Mouse (Mus musculus) olfactory bulb, adult 2 months (tissue): ENCODE data around the gene Rnf150. TPM values are rescaled to one million over a fixed set of nuclear protein-coding genes. Genes with fewer than 3 reads are reported as not detected.

Experiments
- H3K27ac ChIP-seq: fragments of 200-500 bp; 2 replicates; pipeline ENCODE4 v1.5.1; 2012; ENCODE audit warnings: low read depth, low read length; ENCODE audit not compliant: insufficient read depth
- H3K4me1 ChIP-seq: fragments of 200-500 bp; 2 replicates; pipeline ENCODE4 v1.6.1; 2012; ENCODE audit warnings: low read length; ENCODE audit not compliant: control insufficient read depth, insufficient read depth
- H3K4me3 ChIP-seq: fragments of 200-500 bp; 2 replicates; pipeline ENCODE4 v1.5.1; 2012; ENCODE audit warnings: mild to moderate bottlenecking, low read depth, low read length, moderate library complexity; ENCODE audit not compliant: insufficient read depth
- CTCF ChIP-seq: fragments of 200-500 bp; IDR thresholded peaks from 2 replicates; pipeline ENCODE4 v1.5.1; 2012; ENCODE audit warnings: low read depth, mild to moderate bottlenecking, low read length, moderate library complexity; ENCODE audit not compliant: insufficient read depth
- POLR2A ChIP-seq: fragments of 200-500 bp; IDR thresholded peaks from 2 replicates; pipeline ENCODE4 v1.6.1; 2012; ENCODE audit warnings: mild to moderate bottlenecking, low read depth, low read length, moderate library complexity; ENCODE audit not compliant: insufficient read depth
- WGBS: fragments of 180-500 bp; shearing (Covaris S2); methylation state at CpG from one replicate; pipeline ENCODE4 v1.1.7; 2018; 5-methylcytosine and 5-hydroxymethylcytosine counted together
- polyA plus RNA-seq: library from polyadenylated mRNA; stranded (reverse); fragments of >200 nt; gene quantifications from 2 replicates; pipeline ENCODE4 v1.2.4, GENCODE M21; 2012; ENCODE audit warnings: low replicate concordance; ENCODE audit not compliant: missing spikeins, insufficient read depth, insufficient read length

Rnf150 gene
- polyA plus RNA-seq, 1 experiment, result not detected

DNA sequence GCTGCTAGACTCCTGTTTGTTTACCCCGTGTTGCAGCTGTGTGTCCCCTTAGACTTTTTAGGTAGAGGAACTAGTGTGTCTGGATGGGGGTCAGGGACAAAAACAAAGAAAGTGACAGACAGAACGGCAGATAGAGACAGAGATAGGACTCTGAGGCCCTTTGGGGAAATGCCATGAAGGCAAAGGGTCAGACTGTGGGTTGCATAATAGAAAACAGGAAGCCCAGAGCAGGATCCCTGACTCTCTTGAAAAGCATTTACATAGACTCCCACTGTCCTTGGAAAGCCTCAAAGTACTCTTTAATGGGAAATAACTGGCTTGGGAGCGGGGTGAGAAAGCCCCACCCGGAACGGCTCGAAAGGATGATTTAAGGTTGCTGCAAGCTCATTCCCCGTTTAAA, 246.6 kb downstream of the Rnf150 start:
- TF ChIP-seq POLR2A (no peak), CTCF (no peak)
- 80% methylated on average over 7 of the region's 7 CpGs for WGBS
- Histone ChIP-seq H3K27ac (no peak overlapping the region), H3K4me3 (no peak overlapping the region), H3K4me1 (no peaks in the 10 kb centered on the region)

DNA sequence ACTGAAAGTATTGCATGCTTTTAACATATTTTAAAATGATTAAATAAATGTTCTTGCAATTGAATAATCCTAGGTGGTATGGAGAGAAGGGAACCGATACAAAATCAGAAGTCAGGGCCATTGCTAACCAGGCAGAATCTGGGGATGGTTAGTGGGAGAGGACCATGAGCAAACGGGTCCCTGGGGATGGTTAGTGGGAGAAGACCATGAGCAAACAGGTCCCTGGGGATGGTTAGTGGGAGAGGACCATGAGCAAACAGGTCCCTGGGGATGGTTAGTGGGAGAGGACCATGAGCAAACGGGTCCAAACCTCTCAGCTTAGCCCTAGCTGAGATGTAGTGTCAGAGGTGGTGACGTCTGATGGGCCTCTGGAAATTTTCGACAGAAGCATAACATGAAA, 247.0 kb downstream of the Rnf150 start:
- TF ChIP-seq CTCF (no peak), POLR2A (no peak)
- no peak overlapping the region for H3K4me3 ChIP-seq
- whole genome bisulfite sequencing, result 88% methylated on average over 5 of the region's 5 CpGs
- no peaks in the 10 kb centered on the region for H3K4me1 ChIP-seq
- H3K27ac ChIP-seq, result no peak overlapping the region

- no peak overlapping the region for H3K27ac ChIP-seq
- H3K4me3 ChIP-seq, result no peak overlapping the region
- no peaks in the 10 kb centered on the region for H3K4me1 ChIP-seq
- WGBS, result 57% methylated on average over 2 of the region's 2 CpGs
- TF ChIP-seq POLR2A (no peak), CTCF (no peak)
Measured at GRCm38 (mm10) chr8:83135086-83135485, 271.9 kb downstream of the Rnf150 start.

DNA sequence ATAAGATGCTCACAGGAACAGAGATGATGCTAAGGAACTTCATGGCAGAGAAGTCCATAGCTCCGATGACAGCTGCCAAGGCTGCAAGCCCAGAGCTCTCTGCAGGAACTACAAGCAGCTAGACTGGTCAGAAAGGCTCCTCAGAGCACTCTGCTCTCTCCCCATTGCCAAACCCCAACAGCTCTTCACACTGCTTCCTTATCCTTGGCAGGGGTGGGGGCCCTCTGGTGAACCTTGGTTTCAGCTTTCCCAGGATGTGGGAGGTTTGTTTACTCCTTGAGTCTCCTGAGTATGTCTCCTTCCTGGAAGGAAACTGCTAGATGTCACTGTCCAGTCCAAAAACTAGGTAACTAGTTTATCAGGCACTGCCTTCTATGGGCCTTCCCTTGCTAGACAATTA, 276.9 kb downstream of the Rnf150 start:
- no peaks in the 10 kb centered on the region for H3K4me1 ChIP-seq

GRCm38 (mm10) chr8:83140701-83141111, 277.6 kb downstream of the Rnf150 start:
- 83% methylated on average over 3 of the region's 3 CpGs for WGBS
- H3K4me1 ChIP-seq, result no peaks in the 10 kb centered on the region
- no peak overlapping the region for H3K27ac ChIP-seq
- no peak overlapping the region for H3K4me3 ChIP-seq
- TF ChIP-seq CTCF (no peak), POLR2A (no peak)

More for the DNA sequence above, 276.9 kb downstream of the Rnf150 start:
- 59% methylated on average over 1 of the region's 1 CpGs for WGBS
- H3K4me3 ChIP-seq, result no peak overlapping the region
- H3K27ac ChIP-seq, result no peak overlapping the region
- TF ChIP-seq POLR2A, result no peak
- no peak for TF ChIP-seq CTCF

Other genes starting within 250 kb of the Rnf150 start
- not detected in 2 replicates for gene Zfp330, start 89.2 kb upstream of the Rnf150 start, polyA plus RNA-seq